Mouse (Mus musculus): Measurements from ENCODE around the gene Lmo2. TPM values are rescaled to one million over a fixed set of nuclear protein-coding genes. Genes with fewer than 3 reads are reported as not detected.

Gene Lmo2
- total RNA-seq (2021), result 10 to 100 TPM; 19.1 to 31.8 TPM
- 24.0 and 26.7 TPM in 2 replicates for polyA plus RNA-seq (2012; rRNA removed)
- long read RNA-seq, transcript Lmo2-202 (3 exons, 1,706 nt), result minor isoform, 8 of 26 reads
- long read RNA-seq, transcript Lmo2-203 (4 exons, 1,654 nt), result major isoform, 12 of 26 reads
- long read RNA-seq, partial matches to known transcripts, result 0 of 26 reads
- long read RNA-seq, other reads (novel, unspliced or antisense), result 4 of 26 reads

DNA sequence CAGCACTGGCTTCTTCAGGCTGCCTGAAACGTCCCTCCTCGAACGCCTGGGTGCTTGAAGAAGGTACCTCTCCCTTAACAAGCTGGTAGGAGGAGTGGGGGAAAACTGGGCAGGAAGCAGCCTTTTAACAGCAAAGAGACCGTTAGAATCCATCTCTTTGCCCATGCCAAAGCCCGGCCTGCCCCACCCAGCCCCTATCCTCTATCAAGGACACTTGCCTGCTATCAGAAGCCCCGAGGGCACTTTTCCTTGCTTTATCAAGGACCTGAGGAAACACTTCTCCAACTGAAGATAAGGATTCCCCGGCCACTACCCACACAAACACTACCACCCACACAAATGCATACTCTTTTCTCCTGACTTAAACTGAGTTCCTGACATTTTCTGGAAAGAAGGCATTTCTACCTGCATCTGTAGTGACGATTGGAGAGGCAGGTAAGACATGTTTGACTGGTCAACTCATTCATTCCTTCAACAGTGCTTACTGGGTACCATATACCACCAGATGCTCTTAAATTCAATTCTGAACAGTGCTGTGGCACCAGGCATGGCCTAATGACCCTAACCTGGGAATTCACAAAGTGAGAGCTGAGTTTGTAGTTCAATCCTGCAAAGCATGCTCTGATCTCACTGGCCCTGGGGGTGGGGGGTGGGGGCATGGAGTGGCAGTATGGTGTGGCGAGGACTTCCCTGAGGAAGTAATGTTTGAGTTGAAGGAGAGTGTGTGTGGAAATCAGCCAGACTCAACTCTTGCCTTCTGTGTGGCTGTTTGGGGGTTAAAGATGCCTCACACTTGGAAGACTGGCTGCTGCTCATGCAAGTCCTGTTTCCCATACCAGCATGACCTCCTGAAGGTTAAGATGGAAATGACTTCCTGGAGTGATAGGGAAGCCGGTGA lies at the start of gene Lmo2:
Gene Lmo2 (plus strand): TSS at position 338 of the 898 bp plus-strand sequence.
- DNase-seq, result no peak

DNA sequence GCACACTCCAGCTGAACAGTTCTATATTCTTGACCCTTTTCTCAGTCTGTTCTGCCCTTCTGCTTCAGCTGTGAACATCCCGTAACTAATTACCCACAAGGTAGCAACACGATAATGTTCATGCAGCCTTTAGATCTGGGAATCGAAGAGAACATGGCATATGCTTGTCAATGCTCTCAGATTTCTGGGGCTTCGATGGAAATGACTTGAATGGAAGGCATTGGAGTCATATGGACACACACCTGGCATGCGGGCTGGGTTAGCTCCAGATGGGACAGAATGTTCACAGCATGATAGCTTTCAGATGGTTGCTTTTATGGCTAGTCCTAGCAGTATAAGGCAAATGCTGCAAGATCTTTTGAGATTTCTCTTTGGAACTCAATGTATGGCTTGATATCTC lies 47.2 kb upstream of the Lmo2 start:
- DNase-seq, result no peak

DNA sequence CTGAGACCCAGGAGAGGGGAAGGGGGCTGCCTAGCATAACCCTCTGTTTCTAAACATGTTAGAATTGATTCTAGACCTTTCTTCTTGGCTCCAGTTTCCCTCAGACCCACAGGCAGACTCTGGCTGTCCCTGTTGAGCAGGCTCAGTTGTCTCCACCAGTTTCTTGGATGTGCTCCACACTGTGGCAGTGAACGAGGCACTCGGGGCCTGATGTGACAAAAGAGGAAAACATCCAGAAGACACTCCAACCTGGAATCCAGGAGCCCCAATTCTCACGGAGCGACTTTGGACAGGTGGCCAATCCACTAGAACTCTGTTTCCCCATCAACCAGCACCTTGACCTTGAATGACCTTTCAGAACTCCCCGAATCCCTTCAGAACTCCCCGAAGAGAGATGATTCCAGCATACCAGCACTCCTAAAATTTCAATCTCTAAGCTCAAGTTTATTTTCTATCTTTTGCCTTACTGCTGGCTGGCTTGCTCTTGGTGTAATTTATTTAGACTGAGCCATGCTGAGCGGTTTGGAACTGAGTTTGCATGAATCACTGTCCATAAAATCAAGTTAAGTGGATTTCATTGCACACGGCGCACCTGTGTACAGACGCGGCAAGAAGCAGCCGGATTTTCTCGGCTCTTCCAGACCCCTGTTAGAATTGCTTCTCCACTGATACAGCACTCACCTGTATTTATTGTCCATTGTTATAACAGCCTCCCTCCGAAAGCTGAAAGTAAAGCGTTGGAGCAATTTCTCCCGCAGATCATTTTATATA lies 45.1 kb upstream of the Lmo2 start:
- DNase-seq, result no peak

DNA sequence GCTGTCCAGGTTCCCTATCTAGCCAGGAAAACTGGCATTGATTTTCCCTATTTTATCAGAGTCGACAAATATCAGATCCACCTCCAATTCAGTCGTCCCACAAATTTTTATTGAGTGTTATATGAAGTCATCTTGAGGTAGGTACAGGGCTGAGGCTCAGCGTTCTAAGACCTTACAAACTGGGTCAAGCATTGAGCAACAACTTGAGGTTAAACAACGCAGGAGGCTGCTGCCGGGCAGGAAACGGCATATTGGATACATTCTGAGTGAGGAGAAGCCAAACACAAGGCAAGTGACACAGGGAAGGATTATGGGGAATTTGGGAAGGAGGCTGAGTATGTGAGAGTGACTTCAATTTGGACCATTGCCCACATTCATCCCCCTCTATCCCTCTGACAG lies 44.5 kb upstream of the Lmo2 start:
- DNase-seq, result no peak

DNA sequence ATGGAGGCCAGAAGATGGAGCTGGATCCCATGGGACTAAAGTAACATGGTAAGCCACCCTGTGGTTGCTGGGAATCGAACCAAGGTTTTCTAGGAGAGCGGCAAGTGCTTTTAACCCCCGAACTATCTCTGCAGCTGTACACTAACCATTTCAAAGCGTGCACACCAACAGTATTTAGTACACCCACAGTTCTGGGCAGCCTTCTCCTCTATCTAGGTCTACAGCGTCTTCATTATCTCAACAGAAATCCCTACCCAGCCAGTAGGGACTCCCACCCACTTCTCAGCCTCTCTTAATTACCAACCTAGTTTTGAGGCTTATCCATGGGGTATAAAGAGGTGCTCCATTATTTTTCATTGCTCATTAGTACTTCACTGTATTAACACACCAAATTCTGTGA lies 41.7 kb upstream of the Lmo2 start:
- no peak for DNase-seq

DNA sequence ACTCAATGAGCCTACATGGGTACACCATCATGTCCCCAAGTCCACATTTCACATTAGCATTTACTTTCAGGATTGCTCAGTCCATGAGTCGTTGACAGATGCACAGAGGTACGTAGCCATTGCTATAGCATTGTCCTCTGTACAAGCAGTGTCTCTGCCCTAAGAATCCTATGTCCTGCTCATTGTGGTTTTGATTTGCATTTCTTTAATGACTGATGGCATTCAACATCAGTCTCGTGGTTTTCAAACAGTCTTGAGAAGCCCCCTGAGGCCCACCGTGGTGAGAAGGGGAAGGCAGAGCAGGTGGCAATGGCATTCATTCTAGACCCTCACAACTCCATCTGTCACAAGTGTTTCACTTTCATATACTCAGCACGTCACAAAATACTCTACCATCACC lies 40.4 kb upstream of the Lmo2 start:
- no peak for DNase-seq

GRCm38 (mm10) chr2:103918375-103918774 lies 39.4 kb upstream of the Lmo2 start:
- DNase-seq, result no peak

GRCm38 (mm10) chr2:103919488-103919887 lies 38.3 kb upstream of the Lmo2 start:
- DNase-seq, result no peak

GRCm38 (mm10) chr2:103926586-103927113 lies 31.1 kb upstream of the Lmo2 start:
- no peak for DNase-seq

DNA sequence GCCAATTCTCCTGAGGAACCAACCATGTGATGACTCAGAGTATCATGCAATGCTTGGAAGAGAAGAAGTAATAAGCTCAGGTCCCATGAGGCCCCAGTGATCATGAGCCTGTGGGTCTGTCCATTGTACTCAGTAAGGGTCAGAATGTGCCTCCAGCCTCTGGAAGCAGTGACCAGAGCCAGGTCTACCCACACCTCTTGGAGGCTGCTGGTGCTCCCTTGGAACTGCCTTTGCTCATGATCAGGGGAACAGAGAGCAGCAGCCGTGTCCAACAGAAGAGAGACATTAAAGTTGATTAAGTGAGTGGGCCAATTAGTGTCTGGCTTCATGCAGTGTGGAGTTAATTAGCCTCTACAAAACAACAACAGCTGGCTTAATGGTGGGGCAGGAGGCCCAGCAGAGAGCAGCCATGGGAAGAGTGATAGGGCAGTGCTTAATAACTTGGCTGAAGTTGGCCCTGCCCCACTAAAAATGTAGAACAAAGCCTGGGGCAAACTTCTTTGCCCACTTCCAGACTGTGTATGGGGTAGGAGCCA lies 30.1 kb upstream of the Lmo2 start:
- no peak for DNase-seq

DNA sequence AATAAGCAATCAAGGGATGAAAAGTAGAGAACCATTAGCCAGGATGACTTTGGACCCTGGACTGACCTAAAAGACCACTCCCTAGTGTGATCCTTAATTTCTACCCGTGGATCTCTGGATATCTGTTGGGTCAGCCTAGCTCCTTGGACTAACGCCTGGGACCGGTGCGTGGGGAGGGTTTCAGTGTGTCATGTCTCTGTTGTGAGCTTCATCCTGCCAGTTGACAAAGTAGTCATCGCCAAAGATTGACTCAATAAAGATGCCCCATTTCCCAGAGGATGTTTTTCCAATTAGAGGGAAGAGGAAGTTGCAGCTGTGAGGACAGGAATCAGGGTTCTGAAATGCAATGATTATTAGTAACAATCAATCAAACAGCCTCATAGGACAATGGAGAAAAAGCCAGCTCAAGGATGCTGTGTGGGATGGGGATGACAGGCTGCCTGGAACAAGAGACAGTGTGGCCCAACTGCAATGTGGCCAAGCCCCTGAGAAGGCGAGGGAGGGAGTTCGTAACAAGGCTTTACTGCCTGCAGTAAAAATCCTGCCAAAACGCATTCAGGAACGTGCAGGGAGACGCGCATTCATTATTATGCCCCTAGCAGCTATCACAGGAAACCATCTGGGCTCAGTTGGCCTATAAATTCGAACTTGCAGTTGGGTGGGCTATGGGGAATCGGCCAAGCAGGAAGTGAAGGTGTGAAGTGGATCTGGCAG lies 27.3 kb upstream of the Lmo2 start:
- peak; percentile 15 for DNase-seq

GRCm38 (mm10) chr2:103931511-103931911 lies 26.3 kb upstream of the Lmo2 start:
- DNase-seq, result peak; percentile 11

GRCm38 (mm10) chr2:103932025-103932424 lies 25.8 kb upstream of the Lmo2 start:
- no peak for DNase-seq

GRCm38 (mm10) chr2:103932480-103932879 lies 25.3 kb upstream of the Lmo2 start:
- DNase-seq, result no peak

DNA sequence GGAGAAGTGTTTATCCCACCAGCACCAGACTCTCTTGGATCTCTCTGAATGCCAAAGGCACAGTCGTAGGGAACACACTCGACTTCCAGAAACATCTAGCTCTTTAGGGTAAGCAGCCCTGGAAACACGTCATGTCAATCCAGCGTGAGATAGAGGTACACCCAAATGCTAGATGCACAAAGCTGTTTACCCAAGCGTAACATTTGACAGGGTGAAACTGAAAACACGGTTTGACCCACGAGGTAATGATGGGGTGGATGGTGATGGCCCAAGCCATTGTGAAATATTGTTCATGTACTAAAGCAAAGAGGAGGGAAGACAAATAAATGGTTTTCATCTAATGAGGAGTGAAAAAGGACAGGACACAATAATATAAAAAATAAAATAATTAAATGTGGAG lies 23.5 kb upstream of the Lmo2 start:
- no peak for DNase-seq

DNA sequence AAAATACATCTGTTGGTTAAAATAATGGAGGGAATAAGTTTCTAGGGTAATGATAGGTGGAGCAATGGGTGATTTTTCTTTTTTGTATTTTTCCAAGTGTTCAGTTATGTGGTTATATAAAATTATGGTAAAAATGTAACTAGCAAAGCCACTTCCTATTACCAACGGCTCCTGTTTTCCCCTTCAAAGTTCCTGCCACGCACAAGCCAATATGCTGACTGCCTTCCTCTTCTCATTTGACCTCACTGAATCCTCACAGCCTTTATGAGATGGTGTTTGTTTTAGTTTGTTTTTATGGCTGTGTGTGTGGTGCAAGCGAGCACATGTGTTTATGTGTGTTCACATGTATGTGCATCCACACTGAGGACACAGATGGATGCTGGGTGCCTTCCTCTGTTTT lies 23.1 kb upstream of the Lmo2 start:
- DNase-seq, result no peak

GRCm38 (mm10) chr2:103935691-103936435 lies 21.9 kb upstream of the Lmo2 start:
- no peak for DNase-seq

GRCm38 (mm10) chr2:103936666-103937065 lies 21.1 kb upstream of the Lmo2 start:
- no peak for DNase-seq

GRCm38 (mm10) chr2:103937670-103938069 lies 20.1 kb upstream of the Lmo2 start:
- no peak for DNase-seq

DNA sequence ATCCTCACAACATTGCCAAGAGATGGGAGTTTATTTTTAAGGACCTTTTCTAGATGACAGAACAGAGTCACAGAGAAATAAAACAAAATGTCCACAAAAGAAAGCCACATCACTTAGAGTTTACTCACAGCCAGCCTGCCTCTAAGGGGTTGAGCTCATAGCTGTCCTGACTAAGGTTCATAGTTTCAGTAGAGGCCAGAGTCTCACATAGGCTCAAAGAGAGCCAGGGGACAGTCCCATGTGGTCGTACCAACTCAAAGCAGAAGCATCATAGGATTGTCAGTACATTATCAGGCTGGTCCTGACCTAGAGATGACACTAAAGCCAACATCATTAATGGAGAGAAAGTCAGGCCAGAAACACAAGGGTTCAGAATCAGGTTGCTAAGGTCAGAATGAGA lies 19.2 kb upstream of the Lmo2 start:
- no peak for DNase-seq

GRCm38 (mm10) chr2:103939003-103939402 lies 18.8 kb upstream of the Lmo2 start:
- DNase-seq, result no peak
